Mouse (Mus musculus) midbrain, embryonic 10.5 days (tissue): ENCODE measurements at regions not wholly inside any gene's neighbourhood (a gene's known extent, or its start where the extent isn't known, plus 50 kb on each side); places are given as distances from the start of the nearest gene placed in this dataset.

Experiments used
- DNase-seq: peaks from one replicate; pipeline ENCODE4 v3.0.0-alpha.2; 2017; ENCODE audit warnings: low spot score
- H3K27ac ChIP-seq: fragments of 300-500 bp; sonication (generic); replicated peaks from 2 replicates; pipeline ENCODE4 v1.5.1; 2016; ENCODE audit warnings: mild to moderate bottlenecking
- H3K27me3 ChIP-seq: fragments of 300-500 bp; sonication (generic); 2 replicates; pipeline ENCODE4 v1.6.1; 2016; ENCODE audit warnings: low read depth, mild to moderate bottlenecking; ENCODE audit not compliant: poor library complexity, severe bottlenecking
- H3K36me3 ChIP-seq: fragments of 300-500 bp; sonication (generic); 2 replicates; pipeline ENCODE4 v1.6.1; 2016; ENCODE audit warnings: mild to moderate bottlenecking, moderate library complexity
- H3K4me1 ChIP-seq: fragments of 300-500 bp; sonication (generic); 2 replicates; pipeline ENCODE4 v1.6.1; 2016
- H3K4me3 ChIP-seq: fragments of 300-500 bp; sonication (generic); 2 replicates; pipeline ENCODE4 v1.5.1; 2016; ENCODE audit warnings: mild to moderate bottlenecking, moderate library complexity
- H3K9me3 ChIP-seq: fragments of 300-500 bp; sonication (generic); replicated peaks from 2 replicates; pipeline ENCODE4 v1.6.1; 2016; ENCODE audit warnings: mild to moderate bottlenecking
- WGBS: fragments of 180-500 bp; shearing (Covaris S2); methylation state at CpG from one replicate; pipeline ENCODE4 v1.1.7; 2016; 5-methylcytosine and 5-hydroxymethylcytosine counted together

DNA sequence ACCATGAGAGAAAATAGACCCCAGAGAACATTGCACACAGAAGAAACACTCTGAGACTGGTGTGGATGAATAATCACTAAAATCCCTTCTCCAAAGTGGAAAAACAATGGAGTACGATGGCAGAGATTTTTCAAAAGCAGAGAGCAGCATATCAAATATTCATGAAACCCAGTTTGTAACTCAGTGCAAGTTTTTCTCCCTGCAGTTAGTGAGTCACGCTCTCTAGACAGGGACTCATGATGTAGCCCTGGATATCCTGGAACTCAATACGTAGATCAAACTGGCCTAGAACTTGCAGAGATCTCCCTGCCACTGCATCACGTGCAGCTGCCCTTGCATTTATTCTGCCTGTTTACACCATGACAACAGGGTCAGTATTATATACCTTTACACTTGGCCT, 210.9 kb upstream of the Emcn start:
- WGBS: 86% methylated on average over 4 of the region's 4 CpGs
- no peaks in the 10 kb centered on the region for H3K9me3 ChIP-seq
- H3K4me3 ChIP-seq: no peak overlapping the region

DNA sequence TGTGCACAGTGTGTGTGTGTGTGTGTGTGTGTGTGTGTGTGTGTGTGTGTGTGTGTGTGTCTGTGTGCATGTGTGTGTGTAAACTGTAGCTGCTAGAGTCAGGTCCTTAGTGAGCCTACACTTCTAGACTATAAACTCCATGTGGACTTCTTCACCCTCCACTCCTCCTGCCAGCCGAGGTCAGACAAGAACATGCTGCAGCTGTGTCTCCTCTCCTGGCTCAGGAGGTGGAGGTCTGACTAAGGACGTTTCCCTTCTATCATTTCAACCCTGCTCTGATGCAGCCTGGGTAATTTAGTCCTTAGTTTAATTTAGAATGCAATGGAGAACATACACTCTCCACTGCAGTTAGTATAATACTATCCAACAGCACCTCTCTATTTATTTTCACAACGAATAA, 198.8 kb upstream of the Emcn start:
- no peak overlapping the region for H3K4me3 ChIP-seq
- no peaks in the 10 kb centered on the region for H3K27me3 ChIP-seq
- H3K27ac ChIP-seq: no peak overlapping the region
- WGBS: 78% methylated on average over 3 of the region's 3 CpGs
- DNase-seq: no peak
- no peaks in the 10 kb centered on the region for H3K36me3 ChIP-seq
- no peaks in the 10 kb centered on the region for H3K9me3 ChIP-seq
- no peaks in the 10 kb centered on the region for H3K4me1 ChIP-seq

More for the DNA sequence above, 210.9 kb upstream of the Emcn start:
- Histone ChIP-seq H3K27me3 (no peaks in the 10 kb centered on the region), H3K27ac (no peak overlapping the region), H3K36me3 (no peaks in the 10 kb centered on the region), H3K4me1 (peaks cover 7% of the 10 kb centered on the region; the same call in 1 of the 2 replicates)
- DNase-seq: no peak

DNA sequence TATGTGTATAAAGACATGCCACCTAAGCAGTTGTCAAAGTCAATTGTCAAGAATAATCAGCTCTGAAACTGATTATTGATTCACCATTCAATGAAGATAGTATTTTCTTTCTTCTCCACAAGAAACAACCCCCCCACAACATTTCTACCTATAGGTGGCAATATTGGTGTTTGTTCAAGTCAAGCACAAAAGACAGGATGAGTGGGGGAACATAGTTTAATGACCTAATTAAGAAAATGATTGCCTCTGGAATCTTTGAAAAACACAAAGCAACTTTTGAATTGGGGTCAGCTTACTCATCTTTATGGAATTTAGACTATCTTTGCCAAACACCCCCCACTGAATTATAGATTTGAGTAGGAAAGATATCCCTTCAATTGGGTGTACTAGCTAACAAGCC, 194.8 kb upstream of the Emcn start:
- Histone ChIP-seq H3K27ac (no peak overlapping the region), H3K4me1 (no peaks in the 10 kb centered on the region), H3K27me3 (no peaks in the 10 kb centered on the region), H3K36me3 (no peaks in the 10 kb centered on the region), H3K9me3 (no peaks in the 10 kb centered on the region), H3K4me3 (no peak overlapping the region)
- DNase-seq: no peak

DNA sequence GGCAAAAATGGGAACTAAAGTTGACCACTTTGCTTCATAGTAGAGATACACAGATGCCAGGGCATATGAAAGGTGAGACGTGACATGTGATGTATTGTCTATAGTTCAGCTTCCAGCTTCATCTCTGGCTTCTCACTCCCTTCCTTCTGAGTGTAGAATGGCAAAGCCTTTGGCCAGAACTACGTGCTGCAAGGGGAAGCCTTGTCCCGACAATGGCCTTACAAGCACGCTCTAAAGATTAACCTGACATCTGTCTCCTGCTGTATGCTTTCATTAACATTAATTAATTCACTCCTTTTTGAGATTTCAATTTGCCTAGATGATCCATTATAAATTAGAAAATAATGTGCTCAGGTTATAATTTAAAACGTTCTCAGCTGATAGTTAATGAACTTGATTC, 193.5 kb upstream of the Emcn start:
- Histone ChIP-seq H3K4me1 (no peaks in the 10 kb centered on the region), H3K36me3 (no peaks in the 10 kb centered on the region), H3K9me3 (no peaks in the 10 kb centered on the region), H3K27me3 (no peaks in the 10 kb centered on the region), H3K4me3 (no peak overlapping the region), H3K27ac (no peak overlapping the region)
- no peak for DNase-seq
- 79% methylated on average over 5 of the region's 5 CpGs for WGBS

DNA sequence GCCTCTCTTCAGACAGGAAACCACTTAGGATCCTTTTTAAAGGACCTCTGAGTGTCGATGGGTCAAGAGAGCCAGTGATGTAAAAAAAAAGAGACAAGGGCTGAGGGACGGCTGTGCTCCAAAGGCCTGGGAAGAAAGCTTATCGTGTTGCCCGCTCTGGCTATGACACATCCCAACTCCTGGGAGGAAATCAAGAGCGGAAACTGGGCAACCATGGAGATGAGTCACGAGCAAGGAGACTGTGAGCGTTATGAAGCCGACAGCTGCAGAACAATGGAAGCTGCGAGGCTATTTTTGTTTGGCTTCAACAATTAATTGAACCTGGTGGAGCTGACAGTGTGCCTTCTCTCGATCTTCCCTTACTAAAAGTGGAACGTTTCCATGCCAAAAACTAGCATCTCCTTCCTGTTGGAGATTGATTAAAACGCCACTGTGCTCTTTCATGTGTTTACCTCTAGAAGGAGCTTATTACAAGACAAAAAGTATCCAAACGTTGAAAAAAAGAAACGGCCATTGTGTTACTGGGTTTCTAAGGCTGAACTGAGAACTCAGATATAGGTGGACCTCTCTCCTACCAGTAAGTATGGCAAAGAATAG, 190.4 kb upstream of the Emcn start:
- no peaks in the 10 kb centered on the region for H3K36me3 ChIP-seq
- DNase-seq: no peak
- H3K27ac ChIP-seq: no peak overlapping the region
- no peaks in the 10 kb centered on the region for H3K9me3 ChIP-seq
- peaks cover 21% of the 10 kb centered on the region for H3K4me1 ChIP-seq
- 76% methylated on average over 14 of the region's 14 CpGs for WGBS
- H3K27me3 ChIP-seq: no peaks in the 10 kb centered on the region
- no peak overlapping the region for H3K4me3 ChIP-seq

DNA sequence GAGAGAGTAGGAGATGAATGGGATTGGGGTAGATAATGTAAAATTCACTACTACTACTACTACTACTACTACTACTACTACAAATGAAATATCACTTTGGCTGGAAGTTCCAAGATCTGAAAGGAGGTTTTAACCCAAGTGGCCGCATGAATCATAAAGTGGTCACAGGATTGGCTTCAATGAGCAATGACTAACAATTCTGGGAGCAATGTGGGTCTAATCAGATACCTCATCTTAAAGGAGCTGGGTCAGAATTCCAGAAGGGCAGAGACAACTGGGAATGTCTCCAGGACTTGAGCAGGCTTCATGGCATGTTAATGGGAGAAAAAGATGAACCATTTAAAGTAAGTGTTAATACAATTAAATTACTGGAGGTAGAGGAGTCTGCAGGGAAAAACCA, 189.4 kb upstream of the Emcn start:
- H3K36me3 ChIP-seq: no peaks in the 10 kb centered on the region
- DNase-seq: no peak
- no peak overlapping the region for H3K4me3 ChIP-seq
- no peaks in the 10 kb centered on the region for H3K27me3 ChIP-seq
- WGBS: 90% methylated on average over 1 of the region's 1 CpGs
- H3K27ac ChIP-seq: no peak overlapping the region
- H3K9me3 ChIP-seq: no peaks in the 10 kb centered on the region
- peaks cover 24% of the 10 kb centered on the region for H3K4me1 ChIP-seq

DNA sequence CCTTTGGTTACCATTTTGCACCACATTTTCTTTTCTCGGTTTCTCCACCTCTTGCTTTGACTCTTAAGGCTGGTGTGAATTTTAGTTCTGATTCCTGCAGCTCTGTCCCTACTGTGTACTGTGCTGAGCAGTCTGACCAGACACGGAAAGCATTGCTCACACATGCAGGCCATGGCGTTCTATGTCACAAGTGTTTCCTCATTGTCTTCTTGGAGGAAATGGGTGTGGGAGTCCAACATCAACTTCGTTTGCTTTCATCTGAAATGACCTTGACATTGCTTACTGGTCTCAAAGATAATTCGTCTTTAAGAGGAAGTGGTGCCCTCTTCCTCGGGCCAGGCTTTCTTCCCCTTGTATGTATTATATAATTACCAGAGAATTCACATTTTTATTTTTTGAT, 187.6 kb upstream of the Emcn start:
- 89% methylated on average over 6 of the region's 6 CpGs for WGBS
- Histone ChIP-seq H3K27ac (peak overlapping the region; percentile 49; the same call in 1 of the 2 replicates), H3K36me3 (no peaks in the 10 kb centered on the region), H3K27me3 (no peaks in the 10 kb centered on the region), H3K4me3 (no peak overlapping the region), H3K9me3 (no peaks in the 10 kb centered on the region), H3K4me1 (peaks cover 25% of the 10 kb centered on the region)
- no peak for DNase-seq

DNA sequence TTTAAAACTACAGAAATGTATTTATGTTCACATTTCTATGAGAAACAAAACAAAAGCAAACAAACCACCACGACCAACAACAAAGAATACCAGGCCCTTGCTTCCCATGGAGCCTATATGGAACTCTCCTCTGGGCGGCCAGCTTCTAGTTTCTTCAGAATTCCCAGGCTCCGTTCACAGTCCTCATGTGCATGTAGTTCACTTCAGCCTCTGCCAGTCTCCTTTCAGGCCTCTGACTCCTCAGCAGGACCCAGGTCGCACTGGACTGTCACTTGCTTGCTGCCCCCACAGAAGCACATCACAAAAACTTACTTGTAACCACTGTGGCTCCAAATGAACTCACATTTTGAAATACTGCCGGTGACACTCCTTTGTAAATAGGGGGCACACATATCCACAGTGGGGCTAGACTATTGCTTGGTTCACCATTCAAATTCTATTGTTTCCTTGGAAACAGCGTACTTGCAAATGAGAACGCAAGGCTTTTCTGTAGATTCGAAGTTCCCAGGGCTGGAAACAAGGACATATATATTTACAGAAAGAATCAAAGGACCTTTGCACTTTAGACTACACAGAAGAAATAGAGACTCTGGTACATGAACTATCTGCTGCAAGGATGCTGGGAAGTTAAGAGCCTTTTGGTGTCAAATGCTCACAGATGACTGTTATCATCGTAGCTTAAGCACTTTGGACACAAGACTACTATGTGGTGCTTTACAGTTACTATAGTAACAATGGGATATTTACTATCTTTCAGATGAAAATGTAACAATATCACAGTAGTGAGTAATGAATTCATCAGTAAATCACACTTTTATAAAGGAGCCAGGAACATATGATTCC, 186.4 kb upstream of the Emcn start:
- WGBS: 70% methylated on average over 9 of the region's 9 CpGs
- DNase-seq: peak; percentile 17
- peak overlapping the region; percentile 61 for H3K27ac ChIP-seq

DNA sequence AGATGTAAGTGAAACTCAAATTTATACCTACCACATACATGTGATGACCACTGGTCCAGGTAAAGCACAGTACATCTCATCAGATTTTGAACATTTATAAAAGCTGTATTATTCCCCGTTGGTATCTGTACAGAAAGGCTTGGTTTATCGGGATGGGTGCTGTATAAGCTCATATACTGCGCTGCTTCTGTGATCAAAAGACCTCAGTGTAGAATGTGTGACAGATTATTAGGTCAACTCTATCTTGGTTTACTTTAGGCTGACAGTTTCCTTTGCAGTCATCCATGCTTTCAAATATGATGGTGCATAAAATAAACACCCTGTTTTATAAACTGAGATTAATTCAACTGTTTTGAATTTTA, 185.8 kb upstream of the Emcn start:
- WGBS: 91% methylated on average over 3 of the region's 3 CpGs
- Histone ChIP-seq H3K9me3 (no peaks in the 10 kb centered on the region), H3K4me3 (no peak overlapping the region), H3K27me3 (no peaks in the 10 kb centered on the region), H3K36me3 (no peaks in the 10 kb centered on the region), H3K4me1 (peaks cover 25% of the 10 kb centered on the region), H3K27ac (no peak overlapping the region)
- no peak for DNase-seq

More for the DNA sequence above, 186.4 kb upstream of the Emcn start:
- Histone ChIP-seq H3K4me3 (no peak overlapping the region), H3K27me3 (no peaks in the 10 kb centered on the region), H3K4me1 (peaks cover 25% of the 10 kb centered on the region), H3K9me3 (no peaks in the 10 kb centered on the region), H3K36me3 (no peaks in the 10 kb centered on the region)

DNA sequence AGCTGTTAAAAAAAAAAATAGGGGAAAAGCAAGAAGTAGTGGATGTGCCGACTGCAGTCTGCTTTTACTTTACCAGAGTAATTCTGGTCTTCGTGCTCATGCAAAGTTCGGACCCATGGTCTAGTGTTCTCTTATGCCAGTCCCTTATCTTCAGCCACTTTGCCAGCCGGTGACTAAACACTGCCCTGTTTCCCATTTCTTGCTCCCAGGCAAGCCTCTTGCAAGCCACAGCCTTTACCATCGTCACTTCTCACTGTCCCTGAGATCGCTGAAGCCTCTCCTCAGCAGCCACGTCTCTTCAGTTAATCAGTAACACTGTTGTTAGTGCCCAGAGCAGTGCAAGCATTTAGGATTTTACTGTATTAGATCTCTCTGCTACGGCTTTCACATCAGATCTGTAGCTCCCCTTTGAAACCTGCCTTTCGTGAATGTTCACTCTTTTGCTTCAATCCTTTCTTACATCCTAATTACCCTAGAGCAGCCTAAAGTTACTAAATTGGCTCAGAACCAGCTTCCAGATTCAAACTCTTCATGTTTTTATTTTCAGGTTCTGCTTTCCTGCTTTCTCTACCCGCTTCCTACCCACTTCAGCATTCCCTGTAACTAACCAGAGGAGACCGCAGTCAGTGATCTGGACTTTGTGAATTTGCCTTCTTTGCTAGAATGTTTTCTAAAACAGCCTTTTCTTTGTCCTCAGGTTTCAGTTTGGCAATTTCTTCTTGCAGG, 184.5 kb upstream of the Emcn start:
- Histone ChIP-seq H3K36me3 (no peaks in the 10 kb centered on the region), H3K9me3 (no peaks in the 10 kb centered on the region), H3K27ac (no peak overlapping the region), H3K4me1 (peaks cover 25% of the 10 kb centered on the region), H3K27me3 (no peaks in the 10 kb centered on the region), H3K4me3 (no peak overlapping the region)
- WGBS: 79% methylated on average over 11 of the region's 11 CpGs
- no peak for DNase-seq

DNA sequence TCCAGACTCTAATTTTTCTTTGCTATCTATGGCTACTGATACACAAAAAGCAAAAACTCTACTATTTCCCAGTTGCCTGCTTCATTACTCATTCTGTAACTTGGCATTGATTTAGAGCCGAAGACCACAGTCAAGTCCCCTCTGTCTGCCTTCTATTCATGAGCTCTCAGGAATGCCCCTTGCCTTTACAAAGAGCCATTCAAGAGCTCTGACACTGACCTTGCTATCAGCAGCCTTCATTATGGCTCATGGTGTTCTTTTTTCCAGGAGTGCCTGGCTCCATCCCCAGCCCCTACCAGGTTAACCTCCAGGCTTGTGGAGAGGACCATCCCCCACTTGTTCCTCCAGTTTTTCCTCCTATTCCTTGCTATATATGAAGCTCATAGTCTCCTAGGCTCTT, 151.8 kb upstream of the Emcn start:
- no peak overlapping the region for H3K4me3 ChIP-seq
- H3K4me1 ChIP-seq: 0 out of 2 replicates have a peak, but pooled peaks cover 4% of the 10 kb centered on the region
- 78% methylated on average over 1 of the region's 1 CpGs for WGBS
- H3K9me3 ChIP-seq: no peaks in the 10 kb centered on the region
- H3K36me3 ChIP-seq: no peaks in the 10 kb centered on the region
- H3K27me3 ChIP-seq: no peaks in the 10 kb centered on the region
- no peak overlapping the region for H3K27ac ChIP-seq
- no peak for DNase-seq

DNA sequence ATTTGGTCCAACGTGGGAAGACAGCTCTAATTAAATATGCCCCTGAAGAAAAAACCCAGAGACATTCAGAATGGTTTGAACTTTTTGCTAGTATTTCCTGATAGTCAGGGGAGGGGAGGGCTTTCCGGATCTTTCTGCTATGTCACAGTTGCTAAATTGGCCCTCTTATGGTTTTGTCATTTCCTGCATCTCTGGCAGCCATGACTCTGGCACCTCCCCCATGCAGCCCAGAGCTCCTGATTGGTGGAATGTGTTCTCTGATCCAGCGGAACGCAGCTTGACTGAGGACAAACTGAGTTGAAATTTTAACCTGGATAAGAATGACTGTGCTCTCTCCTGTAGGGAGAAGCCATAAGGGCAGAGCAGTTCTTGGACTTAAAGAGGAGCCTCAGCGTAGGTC, 150.4 kb upstream of the Emcn start:
- DNase-seq: no peak
- WGBS: 80% methylated on average over 5 of the region's 5 CpGs
- no peaks in the 10 kb centered on the region for H3K36me3 ChIP-seq
- no peak overlapping the region for H3K4me3 ChIP-seq
- H3K27me3 ChIP-seq: no peaks in the 10 kb centered on the region
- H3K9me3 ChIP-seq: no peaks in the 10 kb centered on the region
- 0 out of 2 replicates have a peak, but pooled peaks cover 4% of the 10 kb centered on the region for H3K4me1 ChIP-seq
- H3K27ac ChIP-seq: no peak overlapping the region

DNA sequence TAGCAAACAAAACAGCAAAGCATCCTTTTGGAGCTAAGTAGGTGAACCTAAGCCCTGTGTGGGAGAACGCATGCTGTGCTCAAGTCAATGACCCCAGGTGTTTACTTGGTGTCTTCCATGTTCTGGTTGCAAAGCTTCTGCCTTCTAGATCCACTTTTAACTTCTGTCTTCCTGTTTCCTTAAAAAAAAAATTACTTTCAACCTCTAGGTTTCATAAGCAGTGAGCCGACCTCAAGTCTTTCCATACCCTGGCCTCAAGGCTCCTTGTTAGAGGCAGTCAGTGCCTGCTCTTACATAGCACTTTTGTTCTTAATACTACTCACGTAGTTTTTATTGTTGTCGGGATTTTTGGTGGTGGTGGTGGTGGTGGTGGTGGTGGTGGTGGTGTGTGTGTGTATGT, 149.9 kb upstream of the Emcn start:
- Histone ChIP-seq H3K4me1 (0 out of 2 replicates have a peak, but pooled peaks cover 4% of the 10 kb centered on the region), H3K27me3 (no peaks in the 10 kb centered on the region), H3K4me3 (no peak overlapping the region), H3K27ac (no peak overlapping the region), H3K9me3 (no peaks in the 10 kb centered on the region), H3K36me3 (no peaks in the 10 kb centered on the region)
- WGBS: 86% methylated on average over 4 of the region's 4 CpGs
- no peak for DNase-seq
